Mouse (Mus musculus): Measurements from ENCODE around the gene Ms4a6c.
"Not testable (repeated sequence)": the region's sequence is repeated elsewhere in the genome, so short reads cannot be mapped to it uniquely, and the experiment has no call there.

The Ms4a6c gene

DNA sequence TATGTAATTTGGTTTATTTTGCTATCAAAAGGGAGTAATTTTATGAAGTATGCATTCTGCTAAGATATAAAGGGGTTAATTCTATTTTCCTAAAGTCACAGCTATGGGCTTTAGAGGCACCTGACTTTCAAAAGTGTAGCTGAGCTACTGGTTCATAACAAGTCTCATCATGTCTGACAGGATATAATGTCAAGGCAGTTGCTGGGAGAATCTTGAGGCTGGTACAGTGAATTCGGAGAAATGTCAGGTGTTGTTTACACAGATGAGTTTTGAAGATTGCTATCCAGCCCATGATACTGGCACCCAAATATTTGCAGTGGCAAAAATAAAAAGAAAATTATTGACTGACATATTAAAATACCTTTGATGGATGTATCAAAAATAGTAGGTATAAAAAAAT is 35.7 kb downstream of the Ms4a6c start:
- DNase-seq = no peak

DNA sequence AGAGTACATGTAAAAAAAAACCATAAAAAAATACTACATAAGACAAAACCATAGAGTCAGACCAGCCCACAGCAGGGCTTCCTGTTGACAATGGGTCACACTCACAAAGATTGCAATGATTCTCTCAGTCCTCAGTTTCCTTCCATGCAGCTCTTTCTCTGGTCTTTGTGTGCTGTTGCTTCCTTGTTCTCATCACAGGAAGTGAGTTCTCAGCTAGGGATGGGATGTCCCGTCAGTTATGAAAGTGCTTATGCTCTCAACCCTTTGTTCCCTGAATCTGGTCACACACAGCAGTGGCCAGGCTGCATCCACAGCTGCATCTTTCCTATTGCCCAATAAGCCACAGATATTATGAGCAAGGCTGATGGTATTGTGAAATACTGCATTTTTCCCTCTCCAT is 44.3 kb downstream of the Ms4a6c start:
- no peak for DNase-seq

DNA sequence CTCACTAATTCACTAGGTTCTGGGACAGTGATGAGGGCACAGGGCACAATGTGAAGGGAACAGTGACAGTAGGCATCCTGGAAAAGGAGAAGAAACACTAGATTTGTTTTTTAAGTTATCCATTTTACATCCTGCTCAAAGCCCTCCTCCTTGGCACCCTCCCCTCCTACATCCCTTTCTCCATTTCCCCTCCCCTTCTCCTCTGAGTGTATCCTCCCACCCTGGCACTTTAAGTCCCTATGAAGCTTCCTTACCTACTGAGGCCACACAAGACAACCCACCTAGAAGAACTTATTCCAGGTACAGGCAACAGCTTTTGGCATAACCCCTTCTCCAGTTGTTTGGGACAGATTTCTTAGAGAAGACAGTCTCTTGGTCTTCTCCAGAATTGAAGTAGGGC is 47.1 kb downstream of the Ms4a6c start, which contains the start of gene Ms4a6b:
Ms4a6b (plus strand) TSS at position 267 of the 400 bp plus-strand sequence.
- DNase-seq = no peak

DNA sequence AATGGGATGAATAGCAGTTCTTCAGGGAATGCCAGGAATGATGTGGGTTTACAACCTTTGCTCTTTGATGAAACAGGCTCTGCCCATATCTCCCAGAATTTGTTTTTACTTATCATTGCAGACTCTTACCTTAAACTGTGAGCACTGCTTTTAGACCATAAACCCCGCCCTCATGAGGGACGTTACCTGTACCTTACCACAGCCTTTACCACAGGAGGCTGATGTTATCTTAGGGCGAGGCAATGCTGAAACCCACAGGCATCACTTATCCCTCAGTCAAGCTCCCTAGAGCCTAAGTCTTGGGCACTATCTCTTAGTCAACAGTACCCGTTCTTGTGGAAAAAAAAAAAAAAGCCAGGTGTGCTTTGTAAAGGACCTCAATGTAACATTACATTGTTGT is 47.7 kb downstream of the Ms4a6c start:
- no peak for DNase-seq

DNA sequence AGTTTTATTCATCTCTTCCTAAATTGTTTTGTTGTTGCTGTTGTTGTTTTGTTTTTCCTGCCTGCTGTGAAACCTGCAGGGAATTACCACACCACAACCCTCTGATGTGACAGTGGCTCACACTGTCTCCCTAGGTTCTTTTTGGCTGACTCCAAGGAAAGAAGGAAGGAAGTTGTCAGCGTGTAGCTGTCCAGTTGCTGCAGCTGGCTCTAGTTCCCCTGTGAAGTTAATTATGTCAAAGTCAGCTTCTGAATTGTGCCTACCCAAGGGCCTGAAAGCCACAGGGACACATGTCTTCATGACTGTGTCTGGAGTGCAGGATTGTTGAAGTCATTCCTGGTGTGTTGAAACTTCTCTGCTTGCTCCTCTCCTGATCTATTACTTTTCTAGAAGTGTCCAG is 48.2 kb downstream of the Ms4a6c start:
- not testable (repeated sequence) for DNase-seq

DNA sequence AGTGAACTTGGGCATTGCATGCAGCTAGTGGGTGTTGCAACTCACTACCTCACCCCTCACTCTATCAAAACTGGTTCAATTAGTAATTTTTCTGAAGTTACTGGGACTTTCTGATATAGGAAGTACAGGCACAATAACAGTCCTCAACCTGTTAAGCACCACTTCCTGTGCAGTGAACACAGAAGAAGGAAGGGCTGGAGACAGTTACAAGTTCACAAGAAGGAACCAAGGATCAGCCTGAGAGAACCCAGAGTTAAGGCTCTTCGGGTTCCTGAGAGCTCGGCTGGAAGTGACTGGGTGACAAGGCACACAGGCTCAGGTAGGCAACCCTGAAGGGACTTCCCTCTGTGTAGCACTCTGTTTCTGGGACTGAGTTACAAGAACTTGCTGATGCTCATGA is 49.2 kb downstream of the Ms4a6c start:
- not testable (repeated sequence) for DNase-seq

DNA sequence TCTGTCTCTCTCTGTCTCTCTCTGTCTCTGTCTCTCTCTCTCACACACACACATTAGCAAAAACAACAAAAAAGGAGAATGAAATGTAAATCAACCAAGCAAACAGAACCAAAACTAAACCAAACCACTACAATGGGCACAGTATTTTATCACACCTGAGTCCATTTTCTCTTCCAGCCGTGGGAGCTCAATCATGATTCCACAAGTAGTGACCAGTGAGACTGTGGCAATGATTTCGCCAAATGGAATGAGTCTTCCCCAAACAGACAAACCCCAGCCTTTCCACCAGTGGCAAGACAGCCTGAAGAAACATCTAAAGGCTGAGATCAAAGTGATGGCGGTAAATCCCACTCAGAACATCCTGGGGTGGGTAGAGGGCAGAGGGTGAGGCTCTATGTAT is 51.0 kb downstream of the Ms4a6c start:
- DNase-seq = no peak

Measured in kidney, adult 9 months (tissue).